Mouse (Mus musculus) heart, embryonic 15.5 days (tissue): Measurements from ENCODE around the gene Pcgf1. TPM values are rescaled to one million over a fixed set of nuclear protein-coding genes. Genes with fewer than 3 reads are reported as not detected.

Experiments used
- ATAC-seq: fragments of 200-750 bp; cut with Nextera tagmentation; replicated peaks from 2 replicates; pipeline ENCODE4 v1.8.0; 2017; ENCODE audit warnings: low read depth, moderate TSS enrichment; ENCODE audit not compliant: insufficient number of reproducible peaks, insufficient read depth, low FRiP score
- H3K27ac ChIP-seq: fragments of 300-500 bp; sonication (generic); 2 replicates; pipeline ENCODE4 v1.5.1; 2015; ENCODE audit warnings: mild to moderate bottlenecking, inconsistent platforms
- H3K27me3 ChIP-seq: fragments of 300-500 bp; sonication (generic); 2 replicates; pipeline ENCODE4 v1.6.1; 2015; ENCODE audit warnings: inconsistent platforms
- H3K36me3 ChIP-seq: fragments of 300-500 bp; sonication (generic); 2 replicates; pipeline ENCODE4 v1.6.1; 2015; ENCODE audit warnings: mild to moderate bottlenecking, inconsistent platforms
- H3K4me1 ChIP-seq: fragments of 300-500 bp; sonication (generic); replicated peaks from 2 replicates; pipeline ENCODE4 v1.6.1; 2015; ENCODE audit warnings: inconsistent platforms
- H3K4me2 ChIP-seq: fragments of 300-500 bp; sonication (generic); 2 replicates; pipeline ENCODE4 v1.6.1; 2015; ENCODE audit warnings: inconsistent platforms, mild to moderate bottlenecking, moderate library complexity
- H3K4me3 ChIP-seq: fragments of 300-500 bp; sonication (generic); 2 replicates; pipeline ENCODE4 v1.5.1; 2015; ENCODE audit warnings: mild to moderate bottlenecking, inconsistent platforms
- H3K9ac ChIP-seq: fragments of 300-500 bp; sonication (generic); 2 replicates; pipeline ENCODE4 v1.6.1; 2015; ENCODE audit warnings: mild to moderate bottlenecking, inconsistent platforms
- H3K9me3 ChIP-seq: fragments of 300-500 bp; sonication (generic); replicated peaks from 2 replicates; pipeline ENCODE4 v1.6.1; 2016; ENCODE audit warnings: inconsistent platforms
- WGBS: fragments of 180-500 bp; shearing (Covaris S2); methylation state at CpG from one replicate; pipeline ENCODE4 v1.1.7; 2015; ENCODE audit warnings: mixed read lengths; 5-methylcytosine and 5-hydroxymethylcytosine counted together
- polyA plus RNA-seq: library from polyadenylated mRNA; unstranded; fragments of >200 nt; fragmentation: Nextera tagmentation; extraction: Ambion mirVana; gene quantifications from 2 replicates; pipeline ENCODE4 v1.2.1, GENCODE M21; 2015

Pcgf1 gene
- polyA plus RNA-seq, 1 experiment from 2014 or later: 13.8 TPM

DNA sequence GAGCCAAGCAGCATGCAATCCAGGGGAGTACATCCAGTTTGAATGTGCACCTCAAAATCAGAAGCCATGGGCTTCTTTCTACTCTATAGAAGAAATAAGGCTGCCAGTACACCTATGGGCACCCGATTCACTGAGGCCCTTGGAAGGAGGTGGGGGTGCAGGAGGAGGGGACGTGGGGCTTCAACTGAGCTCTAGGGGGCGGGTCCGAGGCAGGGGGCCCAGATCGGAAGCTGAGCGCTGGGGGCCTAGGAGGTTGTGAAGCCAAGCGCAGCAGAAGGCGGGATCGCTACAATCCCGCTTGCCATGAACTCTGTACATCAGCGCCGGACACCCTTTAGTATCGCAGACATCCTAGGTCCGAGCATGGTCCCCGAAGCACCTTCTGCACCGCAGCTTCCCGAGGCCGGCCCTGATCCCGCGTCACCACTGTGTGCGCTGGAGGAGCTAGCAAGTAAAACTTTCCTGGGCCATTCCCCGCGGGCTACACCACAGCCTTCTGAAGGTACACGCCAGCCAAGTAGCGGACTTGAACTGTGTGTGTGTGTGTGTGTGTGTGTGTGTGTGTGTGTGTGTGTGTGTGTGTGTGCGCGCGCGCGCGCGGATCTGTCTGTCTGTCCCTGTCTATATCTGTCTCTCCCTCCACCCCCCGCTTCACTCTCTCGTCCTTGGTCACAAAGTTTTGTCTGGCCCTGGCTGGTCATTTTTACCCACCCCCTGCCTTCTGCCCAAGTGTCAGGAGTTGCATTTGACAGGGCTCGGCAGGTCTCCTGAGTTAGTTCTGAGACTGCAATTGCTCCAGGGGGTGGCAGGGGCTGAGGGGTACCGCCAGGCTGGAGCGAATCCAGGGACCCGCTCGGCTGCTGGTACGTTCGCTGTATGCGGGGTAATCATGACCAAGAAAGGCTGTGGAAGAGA, 8.7 kb downstream of the Pcgf1 start, which contains the start of gene Lbx2:
Gene Lbx2 (plus strand): TSS at position 247 of the 915 bp plus-strand sequence.
- peaks cover 20% of the 10 kb centered on the region for H3K4me1 ChIP-seq
- H3K9ac ChIP-seq: peak within 1 kb of the TSS; percentile 47; the same call in 1 of the 2 replicates
- H3K4me2 ChIP-seq: peak within 1 kb of the TSS; percentile 67
- peaks cover 10% of the 10 kb centered on the region for H3K36me3 ChIP-seq
- peaks cover 85% of the 10 kb centered on the region for H3K27me3 ChIP-seq
- H3K9me3 ChIP-seq: no peaks in the 10 kb centered on the region
- no peak for ATAC-seq
- WGBS: 4% methylated on average over 42 of the region's 42 CpGs
- peak within 1 kb of the TSS; percentile 45 for H3K4me3 ChIP-seq
- no peak within 1 kb of the TSS for H3K27ac ChIP-seq

DNA sequence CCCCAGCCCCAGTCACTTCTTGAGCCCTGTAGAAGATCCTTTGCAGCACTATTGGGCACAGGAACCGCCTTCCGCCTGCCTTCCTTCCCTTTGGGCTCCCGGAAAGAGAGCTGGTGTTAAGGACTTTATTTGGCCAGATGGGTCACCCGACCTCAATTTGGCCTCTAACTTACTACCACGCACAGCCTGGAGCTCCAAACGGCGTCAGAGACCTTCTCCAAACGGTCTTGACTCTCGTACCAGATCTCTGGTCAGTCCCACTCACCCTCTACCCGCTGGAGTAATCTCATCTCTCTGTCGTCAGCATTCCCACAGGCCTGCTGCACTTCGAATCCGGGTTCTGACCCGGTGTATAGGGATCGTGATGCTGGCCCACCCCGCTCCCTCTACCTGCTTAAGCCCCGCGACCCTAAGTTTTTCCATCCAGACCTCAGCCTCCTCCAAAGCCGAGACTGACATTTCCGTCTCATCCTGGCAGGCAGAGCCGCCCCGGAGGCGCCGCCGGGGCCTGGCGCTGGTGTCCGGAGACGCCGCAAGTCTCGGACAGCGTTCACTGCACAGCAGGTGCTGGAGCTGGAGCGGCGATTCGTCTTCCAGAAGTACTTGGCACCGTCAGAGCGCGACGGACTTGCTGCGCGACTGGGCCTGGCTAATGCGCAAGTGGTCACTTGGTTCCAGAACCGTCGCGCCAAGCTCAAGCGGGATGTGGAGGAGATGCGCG, 9.7 kb downstream of the Pcgf1 start:
- Histone ChIP-seq H3K27me3 (peaks cover 79% of the 10 kb centered on the region), H3K36me3 (peaks cover 2% of the 10 kb centered on the region), H3K4me2 (peak overlapping the region; percentile 67), H3K4me3 (peak overlapping the region; percentile 45), H3K27ac (no peak overlapping the region), H3K4me1 (peaks cover 20% of the 10 kb centered on the region), H3K9me3 (no peaks in the 10 kb centered on the region), H3K9ac (peak overlapping the region; percentile 47)
- 2% methylated on average over 47 of the region's 47 CpGs for WGBS
- ATAC-seq: no peak

DNA sequence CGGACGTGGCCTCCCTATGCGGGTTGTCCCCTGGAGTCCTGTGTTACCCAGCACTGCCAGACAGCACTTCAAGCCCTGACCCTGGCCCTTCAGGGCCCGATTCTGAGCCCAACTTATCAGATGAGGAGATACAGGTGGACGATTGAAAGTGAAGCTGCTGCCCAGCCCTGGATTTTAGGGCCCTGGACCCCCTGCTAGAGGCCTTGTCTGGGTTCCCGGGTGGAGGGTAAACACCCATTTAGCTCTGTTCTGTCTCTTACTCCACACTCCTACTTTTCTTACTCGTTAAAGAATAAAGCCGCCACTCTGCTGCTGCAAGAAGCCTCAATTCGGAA, 10.2 kb downstream of the Pcgf1 start:
- H3K9ac ChIP-seq: no peak overlapping the region
- H3K4me3 ChIP-seq: peak overlapping the region; percentile 45
- WGBS: 14% methylated on average over 9 of the region's 9 CpGs
- peaks cover 20% of the 10 kb centered on the region for H3K4me1 ChIP-seq
- H3K27me3 ChIP-seq: peaks cover 79% of the 10 kb centered on the region
- ATAC-seq: no peak
- H3K36me3 ChIP-seq: no peaks in the 10 kb centered on the region
- no peaks in the 10 kb centered on the region for H3K9me3 ChIP-seq
- H3K4me2 ChIP-seq: peak overlapping the region; percentile 67
- no peak overlapping the region for H3K27ac ChIP-seq

DNA sequence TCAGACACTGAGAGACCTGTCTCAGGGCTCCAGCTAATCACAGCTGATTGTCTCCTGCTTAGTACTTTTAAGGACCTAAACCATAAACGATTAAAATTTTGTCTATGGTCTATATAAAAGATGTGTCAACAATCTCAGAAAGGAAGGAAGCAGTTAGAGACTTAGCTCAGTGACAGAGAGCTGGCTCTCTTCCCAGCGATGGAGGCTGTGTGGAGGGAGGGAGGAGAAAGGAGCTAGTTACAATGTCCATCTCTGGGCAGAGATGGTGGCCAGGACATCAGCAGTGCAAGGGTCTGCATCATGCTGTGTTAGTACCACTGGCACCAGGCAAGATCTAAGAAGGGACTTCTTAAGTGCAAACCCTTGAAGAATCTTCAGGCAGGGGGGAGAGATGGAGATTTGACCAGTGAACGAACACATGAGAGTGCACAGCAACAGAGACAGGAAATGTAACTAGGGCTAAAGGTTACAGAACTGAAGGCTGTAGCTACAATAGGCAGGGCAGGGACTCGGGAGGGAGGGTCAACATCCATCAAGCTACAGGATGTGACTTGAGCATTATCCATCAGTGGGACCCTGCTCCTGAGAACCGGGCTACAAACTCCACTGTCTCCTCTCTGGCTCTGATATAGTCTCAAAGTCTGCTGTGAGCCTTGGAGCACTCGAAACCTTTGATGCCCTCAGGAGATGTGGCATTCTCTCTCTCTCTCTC, 14.9 kb downstream of the Pcgf1 start:
- 29% methylated on average over 6 of the region's 6 CpGs for WGBS
- Histone ChIP-seq H3K27me3 (peaks cover 36% of the 10 kb centered on the region), H3K4me1 (peaks cover 5% of the 10 kb centered on the region), H3K9me3 (no peaks in the 10 kb centered on the region), H3K9ac (no peak overlapping the region), H3K36me3 (no peaks in the 10 kb centered on the region), H3K27ac (peak overlapping the region; percentile 40; the same call in 1 of the 2 replicates), H3K4me3 (no peak overlapping the region), H3K4me2 (no peak overlapping the region)
- ATAC-seq: peak; percentile 43; the same call in 1 of the 2 replicates

DNA sequence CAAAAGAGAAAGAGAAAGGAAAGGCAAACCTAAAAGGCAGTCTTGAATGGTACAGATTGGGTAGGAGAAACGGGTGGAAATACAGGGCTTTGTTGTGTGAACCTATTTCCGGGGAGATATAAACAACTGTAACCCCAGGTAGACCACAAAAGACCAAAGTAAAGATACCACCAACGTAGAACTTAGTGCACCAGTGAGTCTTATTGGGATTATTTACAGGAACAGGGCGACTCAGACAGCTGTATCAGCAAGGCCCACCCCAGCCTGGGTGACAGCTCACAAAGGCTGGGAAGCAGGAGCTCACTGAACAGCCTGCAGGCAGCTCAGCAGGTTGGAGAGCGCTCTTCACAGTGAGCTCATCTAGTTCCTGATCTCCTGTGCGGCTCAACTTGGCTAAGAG, 18.3 kb downstream of the Pcgf1 start:
- Histone ChIP-seq H3K9me3 (no peaks in the 10 kb centered on the region), H3K27ac (no peak overlapping the region), H3K27me3 (peaks cover 18% of the 10 kb centered on the region), H3K4me3 (no peak overlapping the region), H3K9ac (no peak overlapping the region), H3K36me3 (no peaks in the 10 kb centered on the region), H3K4me2 (no peak overlapping the region), H3K4me1 (no peaks in the 10 kb centered on the region)
- WGBS: 37% methylated on average over 6 of the region's 6 CpGs
- no peak for ATAC-seq

DNA sequence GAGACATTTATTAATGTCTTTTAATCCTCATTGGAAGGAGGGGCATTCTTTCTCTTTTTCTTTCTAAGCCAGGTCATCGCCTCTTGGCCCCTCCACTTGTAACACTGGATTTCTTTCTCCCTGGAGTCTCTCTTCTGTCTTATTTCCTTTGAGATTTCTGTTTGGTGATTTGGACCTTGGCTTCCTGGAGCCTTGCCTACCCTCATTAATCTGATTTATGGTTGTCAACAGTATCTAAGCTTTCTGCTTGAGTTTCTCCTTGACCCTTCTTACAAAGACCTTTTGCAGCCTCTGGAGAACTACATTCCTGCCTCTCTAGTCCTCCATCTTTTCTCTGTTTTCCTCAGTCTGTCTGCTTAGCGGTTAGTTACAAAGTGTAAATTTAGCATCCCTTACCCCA, 20.7 kb downstream of the Pcgf1 start:
- Histone ChIP-seq H3K4me1 (peaks cover 14% of the 10 kb centered on the region), H3K9me3 (no peaks in the 10 kb centered on the region), H3K9ac (no peak overlapping the region), H3K27ac (no peak overlapping the region), H3K4me2 (no peak overlapping the region), H3K4me3 (no peak overlapping the region), H3K36me3 (no peaks in the 10 kb centered on the region), H3K27me3 (peaks cover 11% of the 10 kb centered on the region)
- WGBS: 52% methylated on average over 2 of the region's 2 CpGs
- no peak for ATAC-seq

DNA sequence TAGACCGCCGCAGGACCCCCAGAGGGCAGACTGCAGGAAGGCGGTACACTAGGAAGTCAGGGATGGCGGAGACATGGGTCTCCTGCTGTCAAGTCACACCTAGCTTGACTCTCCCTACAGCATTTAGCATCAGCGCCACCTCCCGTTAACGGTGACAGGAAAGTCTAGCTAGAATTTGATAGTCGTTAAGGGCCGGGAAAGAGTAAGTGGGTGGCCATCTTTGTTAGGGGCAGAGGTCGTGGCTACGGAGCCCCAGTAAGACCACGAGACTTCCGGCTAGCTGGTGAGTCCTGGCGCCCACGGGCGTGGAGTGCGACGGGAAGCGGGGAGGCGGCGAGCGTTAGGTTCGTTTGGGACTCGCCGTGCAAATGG, 23.6 kb downstream of the Pcgf1 start, which contains the start of the genes Ccdc142 and Gm42688:
Gene Ccdc142 (plus strand): TSS at position 286 of the 372 bp plus-strand sequence.
Gene Gm42688 (plus strand): TSS at position 302 of the 372 bp plus-strand sequence.
- peaks cover 11% of the 10 kb centered on the region for H3K27me3 ChIP-seq
- peaks cover 3% of the 10 kb centered on the region; the same call in 1 of the 2 replicates for H3K36me3 ChIP-seq
- under 1% methylated on average over 25 of the region's 25 CpGs for WGBS
- ATAC-seq: peak; percentile 86
- peak within 1 kb of the TSS; percentile 79 for H3K9ac ChIP-seq
- H3K4me1 ChIP-seq: peaks cover 16% of the 10 kb centered on the region
- H3K9me3 ChIP-seq: no peaks in the 10 kb centered on the region
- H3K4me3 ChIP-seq: peak within 1 kb of the TSS; percentile 84
- peak within 1 kb of the TSS; percentile 84 for H3K27ac ChIP-seq
- peak within 1 kb of the TSS; percentile 96 for H3K4me2 ChIP-seq

DNA sequence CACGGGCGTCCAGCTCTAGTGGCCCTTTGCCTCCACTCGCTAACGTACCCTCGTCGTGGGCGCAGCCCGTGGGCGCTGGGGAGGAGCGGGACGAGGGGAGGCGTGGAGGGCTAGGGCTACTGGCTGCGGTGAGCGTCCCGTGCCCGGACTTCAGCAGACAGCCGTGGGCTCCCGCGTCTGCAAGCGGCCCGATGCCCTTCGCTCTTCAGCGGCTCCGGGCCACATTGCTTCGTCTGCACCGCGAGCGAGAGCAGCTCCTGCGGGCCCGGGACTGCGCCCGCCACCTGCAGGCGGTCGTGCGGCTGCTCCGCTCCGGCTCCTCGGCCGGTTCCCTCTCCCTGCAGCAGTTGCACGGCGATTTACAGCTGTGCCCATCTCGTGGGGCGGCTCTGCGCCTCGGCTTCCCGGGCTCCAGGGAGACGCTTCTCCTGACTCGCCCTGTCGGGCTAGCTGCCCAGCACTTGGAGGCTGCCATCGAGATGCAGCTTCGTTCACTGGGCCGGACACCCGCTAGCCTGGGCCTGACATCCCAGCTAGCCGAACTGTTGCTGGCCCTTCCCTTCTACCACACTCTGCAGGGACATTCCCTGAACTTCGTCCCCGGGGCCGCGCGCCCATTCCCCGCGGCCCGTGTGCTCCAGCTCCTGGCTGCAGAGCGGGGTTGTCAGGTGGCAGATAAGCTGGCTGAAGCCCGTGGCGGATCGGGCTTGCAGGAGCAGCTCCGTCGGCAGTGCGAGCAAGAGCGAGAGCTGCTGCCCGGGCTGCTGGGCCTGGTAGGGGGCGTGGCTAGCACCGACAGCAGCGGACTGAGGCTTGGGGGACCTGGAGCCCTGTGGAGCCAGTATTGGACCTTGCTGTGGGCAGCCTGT, 24.3 kb downstream of the Pcgf1 start:
- Histone ChIP-seq H3K9ac (peak overlapping the region; percentile 79), H3K4me1 (peaks cover 16% of the 10 kb centered on the region), H3K4me2 (peak overlapping the region; percentile 96), H3K9me3 (no peaks in the 10 kb centered on the region), H3K27me3 (peaks cover 11% of the 10 kb centered on the region), H3K4me3 (peak overlapping the region; percentile 84), H3K27ac (peak overlapping the region; percentile 84), H3K36me3 (peaks cover 7% of the 10 kb centered on the region; the same call in 1 of the 2 replicates)
- peak; percentile 75 for ATAC-seq
- WGBS: under 1% methylated on average over 74 of the region's 74 CpGs

DNA sequence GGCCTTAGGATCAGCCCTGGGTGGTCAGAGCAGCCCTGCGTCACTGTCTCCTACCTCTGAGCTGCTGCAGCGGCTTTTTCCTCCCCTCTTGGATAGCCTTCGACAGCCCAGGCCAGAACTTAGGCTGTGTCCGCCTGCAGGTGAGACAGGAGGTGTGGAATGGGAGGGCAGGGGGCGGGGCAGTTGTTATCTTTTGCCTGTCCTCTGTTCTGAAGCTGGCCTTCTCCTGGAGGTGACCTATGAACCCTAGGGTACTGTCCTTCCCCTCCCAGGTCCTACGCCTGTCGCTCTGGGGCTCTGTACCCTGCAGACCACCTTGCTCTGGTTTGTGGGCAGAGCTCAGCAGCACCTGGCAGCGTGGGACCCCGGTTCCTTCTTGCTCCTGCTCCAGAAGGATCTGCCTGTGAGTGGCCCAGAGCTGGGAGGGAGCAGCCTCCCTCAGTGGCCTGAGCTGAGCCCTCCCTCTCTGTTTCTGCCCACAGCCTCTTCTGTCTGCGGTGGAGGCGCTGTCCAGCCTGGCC, 25.5 kb downstream of the Pcgf1 start:
- Histone ChIP-seq H3K4me3 (peak overlapping the region; percentile 84; the same call in 1 of the 2 replicates), H3K27ac (no peak overlapping the region), H3K36me3 (peaks cover 11% of the 10 kb centered on the region; the same call in 1 of the 2 replicates), H3K4me1 (peaks cover 22% of the 10 kb centered on the region), H3K9ac (no peak overlapping the region; the same call in 1 of the 2 replicates), H3K27me3 (peaks cover 11% of the 10 kb centered on the region; the same call in 1 of the 2 replicates), H3K9me3 (no peaks in the 10 kb centered on the region), H3K4me2 (peak overlapping the region; percentile 96; the same call in 1 of the 2 replicates)
- ATAC-seq: no peak
- 54% methylated on average over 11 of the region's 11 CpGs for WGBS

DNA sequence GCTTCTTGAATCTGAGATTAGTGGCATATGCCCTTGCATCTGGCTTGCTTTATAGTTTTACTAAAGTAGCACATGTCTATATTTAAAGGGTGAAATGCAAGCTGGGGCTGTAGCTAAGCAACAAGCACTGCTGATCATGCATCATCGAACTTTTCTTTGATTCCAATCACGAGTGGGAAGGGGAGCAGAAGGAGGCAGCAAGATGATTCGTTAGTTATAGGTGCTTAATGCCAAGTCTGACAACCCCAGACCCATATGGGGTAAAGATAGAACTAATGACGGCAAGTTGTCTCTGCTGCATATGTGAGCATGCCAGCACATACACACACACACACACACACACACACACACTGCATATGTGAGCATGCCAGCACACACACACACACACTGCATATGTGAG, 26.5 kb downstream of the Pcgf1 start:
- WGBS: 81% methylated on average over 4 of the region's 4 CpGs

More for the DNA sequence above, 26.5 kb downstream of the Pcgf1 start:
- no peak overlapping the region for H3K4me3 ChIP-seq
- H3K9me3 ChIP-seq: no peaks in the 10 kb centered on the region
- peaks cover 27% of the 10 kb centered on the region for H3K4me1 ChIP-seq
- no peak for ATAC-seq
- H3K27me3 ChIP-seq: peaks cover 7% of the 10 kb centered on the region; the same call in 1 of the 2 replicates
- no peak overlapping the region for H3K4me2 ChIP-seq
- H3K27ac ChIP-seq: no peak overlapping the region
- no peak overlapping the region for H3K9ac ChIP-seq
- H3K36me3 ChIP-seq: peaks cover 11% of the 10 kb centered on the region; the same call in 1 of the 2 replicates
